Mouse (Mus musculus) brown adipose tissue, adult 24 weeks (tissue): ENCODE data around the gene Ptgir. TPM values are rescaled to one million over a fixed set of nuclear protein-coding genes. Genes with fewer than 3 reads are reported as not detected.
A peak's percentile ranks its signal among the peaks of the same experiment; 100 is the strongest.

Experiments used
- H3K27ac ChIP-seq: fragments of 200-500 bp; replicated peaks from 2 replicates; pipeline ENCODE4 v1.5.1; 2012; ENCODE audit warnings: low read depth, mild to moderate bottlenecking, low read length
- H3K4me1 ChIP-seq: fragments of 200-500 bp; 2 replicates; pipeline ENCODE4 v1.6.1; 2012; ENCODE audit warnings: low read length, mixed read lengths; ENCODE audit not compliant: control insufficient read depth, insufficient read depth, insufficient read length
- H3K4me3 ChIP-seq: fragments of 200-500 bp; 2 replicates; pipeline ENCODE4 v1.5.1; 2012; ENCODE audit warnings: low read depth, mild to moderate bottlenecking, low read length, moderate library complexity; ENCODE audit not compliant: insufficient read depth
- polyA plus RNA-seq: library from polyadenylated mRNA; stranded (reverse); fragments of >200 nt; gene quantifications from 2 replicates; pipeline ENCODE4 v1.2.4, GENCODE M21; 2012; ENCODE audit not compliant: missing spikeins, insufficient read depth, insufficient read length

The Ptgir gene
- polyA plus RNA-seq, 1 experiment, result 1.9 TPM

DNA sequence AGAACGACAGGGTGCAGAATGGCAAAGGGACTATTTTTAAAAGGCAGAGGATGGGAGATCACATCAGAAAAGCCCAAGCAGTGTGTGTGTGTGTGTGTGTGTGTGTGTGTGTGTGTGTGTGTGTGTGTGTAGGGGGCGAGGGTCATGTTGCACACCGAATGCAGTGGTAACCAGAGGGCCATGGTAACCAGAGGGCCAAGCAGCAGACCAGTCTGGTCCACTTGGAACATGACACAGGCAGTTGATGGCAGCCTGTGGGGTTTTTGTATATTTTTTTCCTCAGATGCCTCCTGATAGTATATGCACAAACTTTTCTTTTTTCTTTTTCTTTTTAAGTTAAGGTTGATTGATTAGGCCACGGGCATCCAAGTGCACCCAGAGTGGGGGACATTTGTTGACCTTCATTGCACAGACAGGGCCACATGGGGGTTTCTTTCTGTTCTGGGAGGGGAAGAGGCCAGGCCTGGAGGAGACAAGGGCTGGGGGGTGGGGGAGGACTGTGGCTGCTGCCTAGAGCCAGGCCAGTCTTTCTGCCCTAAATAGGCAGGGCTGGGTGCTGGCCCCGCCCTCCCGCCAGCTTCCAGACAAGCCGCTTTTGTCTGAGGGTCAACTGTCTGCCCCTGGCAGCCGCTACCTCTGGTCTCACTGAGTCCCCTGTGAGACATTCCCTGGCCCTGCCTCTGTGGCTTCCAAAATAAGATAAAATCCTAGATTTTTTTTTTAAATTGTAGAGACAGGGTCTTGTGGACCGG lies 26.3 kb upstream of the Ptgir start:
- Histone ChIP-seq H3K4me3 (no peak overlapping the region), H3K4me1 (no peaks in the 10 kb centered on the region; the same call in 1 of the 2 replicates), H3K27ac (no peak overlapping the region)

DNA sequence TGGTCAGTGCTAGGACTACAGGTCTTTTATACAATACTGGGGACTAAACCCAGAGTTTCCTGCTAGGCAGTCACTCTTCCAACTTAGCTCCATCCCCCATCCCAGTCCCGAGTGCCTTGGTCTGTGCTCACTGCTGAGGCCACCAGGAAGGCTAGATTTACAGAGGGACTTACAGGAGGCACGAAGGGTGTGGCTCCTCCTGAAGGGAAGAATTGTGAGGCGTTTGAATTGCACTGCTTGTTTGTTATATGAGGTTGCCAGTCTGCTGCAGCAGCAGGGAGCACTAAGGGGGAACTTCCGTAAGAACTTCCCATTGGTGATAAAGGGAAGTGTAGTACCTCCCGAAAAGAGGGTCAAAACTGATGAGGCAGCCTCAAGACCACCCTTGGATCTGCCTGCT lies 25.7 kb upstream of the Ptgir start:
- Histone ChIP-seq H3K27ac (no peak overlapping the region), H3K4me3 (no peak overlapping the region), H3K4me1 (no peaks in the 10 kb centered on the region; the same call in 1 of the 2 replicates)

DNA sequence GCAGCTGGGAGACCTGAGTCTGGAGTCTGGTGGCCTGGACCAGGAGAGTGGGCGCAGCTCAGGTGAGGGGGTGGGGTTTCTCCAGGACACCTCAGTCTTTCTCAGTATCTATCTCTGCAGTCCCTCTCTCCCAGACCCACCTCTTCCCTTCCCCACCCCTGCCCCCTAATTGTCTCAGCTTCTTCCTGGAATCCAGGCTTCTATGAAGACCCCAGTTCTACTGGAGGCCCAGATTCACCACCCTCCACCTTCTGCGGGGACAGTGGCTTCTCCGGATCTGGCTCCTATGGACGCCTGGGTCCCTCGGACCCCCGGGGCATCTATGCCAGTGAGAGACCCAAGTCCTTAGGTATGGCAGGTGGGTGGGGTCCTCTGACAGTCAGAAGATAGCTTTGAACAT lies 23.1 kb upstream of the Ptgir start:
- Histone ChIP-seq H3K4me3 (no peak overlapping the region), H3K4me1 (no peaks in the 10 kb centered on the region), H3K27ac (no peak overlapping the region)

- no peaks in the 10 kb centered on the region for H3K4me1 ChIP-seq
- no peak overlapping the region for H3K4me3 ChIP-seq
- no peak overlapping the region for H3K27ac ChIP-seq
Observed at GRCm38 (mm10) chr7:16884334-16884733, 22.0 kb upstream of the Ptgir start.

DNA sequence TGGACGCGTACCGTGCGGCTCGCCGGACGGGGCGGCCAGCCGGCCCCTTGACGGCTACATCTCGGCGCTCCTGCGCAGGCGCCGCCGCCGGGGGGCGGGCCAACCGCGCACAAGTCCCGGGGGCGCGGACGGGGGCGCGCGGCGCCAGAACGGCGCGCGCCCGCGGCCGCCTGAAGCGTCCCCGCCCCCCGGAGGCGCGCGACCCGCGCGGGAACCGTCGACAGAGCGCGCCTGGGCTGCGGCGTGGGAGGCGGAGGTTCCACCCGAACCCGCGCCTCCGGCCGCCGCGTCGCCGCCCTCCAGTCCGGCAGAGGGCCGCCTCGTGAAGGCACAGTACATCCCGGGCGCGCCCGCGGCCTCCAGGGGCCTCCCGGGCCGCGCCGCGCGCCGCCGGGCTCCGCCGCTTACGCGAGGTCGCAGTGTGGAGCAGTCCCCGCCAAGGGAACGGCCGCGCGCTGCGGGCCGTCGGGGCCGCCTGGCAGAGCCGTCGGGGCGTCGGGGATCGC lies 21.0 kb upstream of the Ptgir start:
- Histone ChIP-seq H3K4me3 (peak overlapping the region; percentile 19; the same call in 1 of the 2 replicates), H3K27ac (no peak overlapping the region), H3K4me1 (no peaks in the 10 kb centered on the region)

DNA sequence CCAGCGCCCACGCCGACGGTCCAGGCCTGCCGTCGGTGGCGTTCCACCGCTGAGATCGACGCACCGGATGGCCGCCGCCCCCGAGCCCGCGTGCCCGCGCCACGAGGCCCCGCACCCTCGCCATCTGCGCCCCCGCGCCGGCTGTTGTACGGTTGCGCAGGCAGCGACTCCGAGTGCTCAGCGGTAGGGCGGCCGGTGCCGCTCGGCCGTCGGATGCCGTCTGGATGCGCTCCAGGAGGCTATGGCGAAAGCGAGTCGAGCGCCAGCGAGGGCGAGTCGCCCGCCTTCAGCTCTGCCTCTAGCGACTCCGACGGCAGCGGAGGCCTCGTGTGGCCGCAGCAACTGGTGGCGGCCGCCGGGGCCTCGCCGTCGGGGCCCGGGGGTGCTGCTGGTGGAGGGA lies 20.4 kb upstream of the Ptgir start:
- no peak overlapping the region for H3K27ac ChIP-seq
- no peaks in the 10 kb centered on the region for H3K4me1 ChIP-seq
- 0 out of 2 replicates have a peak overlapping the region, but pooled peaks have one; percentile 19 for H3K4me3 ChIP-seq

DNA sequence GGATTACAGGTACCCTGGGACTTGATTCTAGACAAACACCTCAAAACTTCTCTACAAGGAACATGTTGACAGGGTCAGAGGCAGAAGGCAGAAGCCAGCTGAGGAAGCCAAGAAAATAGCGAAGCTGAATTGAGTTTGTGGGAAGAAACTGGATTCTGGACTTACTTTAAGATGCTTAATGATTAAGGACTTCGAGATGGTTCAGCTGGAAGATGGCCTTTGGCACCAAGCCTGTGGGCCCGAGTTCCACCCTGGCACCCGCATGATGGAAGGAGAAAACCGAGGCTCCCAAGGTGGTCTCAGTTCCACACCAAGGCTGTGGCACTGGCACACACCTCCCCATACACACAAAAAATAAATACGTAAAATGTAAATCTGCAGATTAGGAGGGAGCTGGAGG lies 15.8 kb upstream of the Ptgir start:
- Histone ChIP-seq H3K4me3 (no peak overlapping the region; the same call in 1 of the 2 replicates), H3K27ac (peak overlapping the region; percentile 58), H3K4me1 (no peaks in the 10 kb centered on the region)

GRCm38 (mm10) chr7:16890944-16891343 lies 15.3 kb upstream of the Ptgir start:
- Histone ChIP-seq H3K4me1 (no peaks in the 10 kb centered on the region), H3K4me3 (no peak overlapping the region; the same call in 1 of the 2 replicates), H3K27ac (peak overlapping the region; percentile 58)

GRCm38 (mm10) chr7:16891641-16892351 lies 14.5 kb upstream of the Ptgir start, which contains the start of gene Gng8:
Gene Gng8 (plus strand): TSS chr7:16891786.
- H3K4me3 ChIP-seq, result peak within 1 kb of the TSS; percentile 32
- H3K27ac ChIP-seq, result peak within 1 kb of the TSS; percentile 58
- no peaks in the 10 kb centered on the region for H3K4me1 ChIP-seq

GRCm38 (mm10) chr7:16892352-16892730 lies 13.9 kb upstream of the Ptgir start:
- H3K4me1 ChIP-seq, result no peaks in the 10 kb centered on the region
- H3K27ac ChIP-seq, result no peak overlapping the region
- H3K4me3 ChIP-seq, result no peak overlapping the region

GRCm38 (mm10) chr7:16893612-16894011 lies 12.7 kb upstream of the Ptgir start:
- no peaks in the 10 kb centered on the region for H3K4me1 ChIP-seq
- no peak overlapping the region for H3K4me3 ChIP-seq
- H3K27ac ChIP-seq, result no peak overlapping the region

DNA sequence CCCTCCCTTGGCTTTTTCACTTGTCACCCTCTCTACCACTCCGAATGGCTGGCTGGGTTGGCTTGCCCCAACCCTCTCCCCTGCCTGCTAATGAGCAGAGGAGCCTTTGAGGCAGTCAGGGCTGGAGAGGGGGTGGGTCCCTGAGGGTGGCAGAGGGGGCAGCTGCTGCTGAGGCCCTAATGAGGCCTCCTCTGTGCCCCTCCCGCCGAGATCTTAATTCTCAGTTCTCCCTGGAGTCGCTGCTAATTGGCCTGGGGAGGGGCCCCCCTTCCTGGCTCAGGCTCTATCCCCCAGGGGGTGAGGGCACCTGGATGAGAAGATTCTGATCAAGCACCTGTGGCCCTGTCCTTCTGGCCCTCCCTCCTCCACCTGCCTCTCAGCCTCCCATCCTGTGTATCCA lies 12.0 kb upstream of the Ptgir start:
- Histone ChIP-seq H3K27ac (no peak overlapping the region), H3K4me1 (no peaks in the 10 kb centered on the region), H3K4me3 (no peak overlapping the region)

DNA sequence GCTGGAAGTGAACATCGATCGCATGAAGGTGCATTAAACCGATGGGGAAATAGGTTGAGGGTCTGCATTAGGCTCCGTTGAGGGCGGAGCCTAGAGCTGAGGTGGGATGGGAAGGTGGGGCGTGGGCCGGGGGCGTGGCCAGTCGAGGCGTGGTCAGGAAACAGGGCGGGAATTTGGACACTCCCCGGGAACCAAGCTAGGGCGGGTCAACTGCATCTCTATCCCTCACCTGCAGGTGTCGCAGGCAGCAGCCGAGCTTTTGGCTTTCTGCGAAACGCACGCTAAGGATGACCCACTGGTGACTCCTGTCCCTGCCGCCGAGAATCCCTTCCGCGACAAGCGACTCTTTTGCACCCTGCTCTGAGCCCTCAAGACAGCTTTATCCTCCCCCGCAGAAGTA lies 11.3 kb upstream of the Ptgir start:
- no peaks in the 10 kb centered on the region for H3K4me1 ChIP-seq
- H3K4me3 ChIP-seq, result no peak overlapping the region
- no peak overlapping the region for H3K27ac ChIP-seq

GRCm38 (mm10) chr7:16895511-16895910 lies 10.8 kb upstream of the Ptgir start:
- no peak overlapping the region for H3K27ac ChIP-seq
- no peak overlapping the region for H3K4me3 ChIP-seq
- H3K4me1 ChIP-seq, result no peaks in the 10 kb centered on the region

GRCm38 (mm10) chr7:16900526-16900925 lies 5.8 kb upstream of the Ptgir start:
- Histone ChIP-seq H3K4me1 (peaks cover 1% of the 10 kb centered on the region; the same call in 1 of the 2 replicates), H3K4me3 (no peak overlapping the region), H3K27ac (no peak overlapping the region)
